Mouse (Mus musculus): Measurements from ENCODE around the gene Olfr1335.
A peak's percentile ranks its signal among the peaks of the same experiment; 100 is the strongest.

Olfr1335 gene

DNA sequence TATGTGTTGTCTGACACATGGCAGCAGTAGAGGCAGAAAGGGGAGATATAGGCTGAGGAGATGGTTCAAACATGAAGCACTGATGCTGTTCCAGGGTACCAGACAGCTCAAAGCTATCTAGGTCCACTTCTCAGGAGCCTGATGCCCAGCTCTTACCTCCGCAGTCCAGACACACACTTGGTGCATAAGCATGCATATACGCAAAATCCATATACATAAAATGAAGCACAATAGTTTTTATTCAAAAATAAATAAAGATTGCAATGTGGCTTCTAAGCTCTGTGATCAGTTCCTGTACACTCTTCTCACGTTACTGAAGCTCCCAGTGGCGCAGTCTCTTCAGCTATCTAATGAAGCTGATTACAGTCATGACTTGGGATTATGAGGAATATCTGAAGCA is at the start of gene Olfr1335:
Gene Olfr1335 (minus strand): TSS at position 101 of the 400 bp plus-strand sequence.
- DNase-seq = no peak

DNA sequence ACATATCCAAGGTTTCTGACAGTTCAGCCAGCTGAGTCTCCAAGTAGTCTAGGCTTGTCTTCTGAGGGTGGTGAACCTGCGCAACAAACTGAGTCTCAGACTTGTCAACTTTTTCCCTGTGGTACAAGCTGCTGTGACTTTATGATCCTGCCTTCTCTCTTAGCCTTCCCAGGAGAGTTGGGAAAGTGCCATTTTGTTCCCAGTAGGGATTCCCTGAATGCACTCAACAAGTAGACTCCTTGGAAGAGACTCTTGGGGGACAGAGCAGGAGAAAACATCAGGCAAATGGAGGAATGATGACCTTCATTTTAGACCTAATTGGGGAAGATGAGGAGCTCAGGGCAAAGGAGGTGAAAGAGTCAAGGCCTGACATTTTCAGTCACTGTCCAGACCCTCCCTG is 26.4 kb upstream of the Olfr1335 start, which contains the start of gene Olfr1333:
Gene Olfr1333 (minus strand): TSS at position 101 of the 400 bp plus-strand sequence.
- no peak for DNase-seq

DNA sequence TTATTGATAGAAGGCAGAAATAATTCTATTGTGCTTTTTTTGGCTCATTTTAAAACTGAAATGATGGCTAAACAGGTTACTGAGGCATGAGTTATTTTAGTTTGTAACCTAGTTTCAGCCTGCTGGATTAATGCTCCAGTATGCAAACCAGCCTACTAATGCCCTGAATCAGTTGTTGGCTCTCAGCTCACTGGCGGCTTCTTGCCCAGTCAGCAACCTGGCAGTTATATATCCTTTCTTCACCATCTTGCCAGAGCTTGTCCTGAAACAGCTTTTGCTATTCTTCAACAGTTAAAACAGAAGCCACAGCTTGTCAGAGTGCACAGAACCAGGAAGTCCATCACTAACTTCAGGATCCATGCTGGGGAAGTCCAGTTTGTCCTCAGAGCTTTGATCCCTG is 9.2 kb upstream of the Olfr1335 start:
- peak; percentile 3 to 5 for DNase-seq

DNA sequence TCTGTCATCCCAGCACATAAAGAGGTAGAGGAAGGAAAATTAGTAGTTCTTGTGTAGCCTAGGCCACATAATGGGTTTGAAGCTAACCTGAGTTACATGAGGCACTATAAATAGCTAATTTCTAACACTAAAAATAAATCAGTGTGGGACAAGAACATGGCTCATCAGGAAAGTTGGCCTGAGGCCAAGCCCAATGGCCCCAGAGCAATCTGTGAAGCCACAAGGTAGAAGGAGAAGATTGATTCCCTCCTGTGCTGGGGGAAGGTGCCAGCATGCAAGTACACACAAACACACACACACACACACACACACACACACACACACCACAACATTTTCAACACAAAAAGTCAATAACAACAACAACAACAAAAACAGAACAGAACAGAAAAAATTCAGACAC is 16.9 kb downstream of the Olfr1335 start:
- peak in 1 of 2 experiments; percentile 4 for DNase-seq

DNA sequence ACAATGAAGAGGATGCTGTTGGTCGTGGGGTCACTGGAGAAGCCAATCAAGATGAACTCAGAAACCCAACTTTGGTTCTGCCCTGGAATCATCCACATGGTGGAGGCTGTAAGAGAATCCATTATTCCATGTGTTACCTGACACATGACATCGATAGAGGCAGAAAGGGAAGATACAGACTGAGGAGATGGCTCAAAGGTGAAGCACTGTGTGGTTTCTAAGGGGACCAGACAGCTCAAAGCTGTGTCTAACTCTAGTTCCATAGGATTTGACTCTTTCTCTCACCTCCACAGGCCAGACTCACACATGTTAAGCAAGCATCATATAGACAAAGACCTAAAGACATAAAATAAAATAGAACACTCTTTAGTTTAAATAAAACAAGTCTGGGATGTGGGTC is 27.3 kb downstream of the Olfr1335 start, which contains the start of gene Olfr1337:
Gene Olfr1337 (minus strand): TSS at position 101 of the 400 bp plus-strand sequence.
- DNase-seq = no peak
